Mouse (Mus musculus) spleen, adult 18-20 months (tissue): Measurements from ENCODE around the gene Btn1a1.

Experiments
- DNase-seq, 2 experiments: peaks; one replicate each; pipeline ENCODE4 v3.0.0; 2022; ENCODE audit warnings: mixed read lengths in 2 of 2

The Btn1a1 gene

GRCm38 (mm10) chr13:23483153-23483552 lies 17.5 kb upstream of the Btn1a1 start:
- DNase-seq = no peak

GRCm38 (mm10) chr13:23475658-23476057 lies 10.0 kb upstream of the Btn1a1 start:
- DNase-seq = no peak

- peak in 1 of 2 experiments; percentile 49 for DNase-seq
Measured at GRCm38 (mm10) chr13:23466911-23467310, 1.2 kb upstream of the Btn1a1 start.

- no peak for DNase-seq
Measured at GRCm38 (mm10) chr13:23466306-23466705, 605 bp upstream of the Btn1a1 start.

GRCm38 (mm10) chr13:23464841-23465366 lies 797 bp downstream of the Btn1a1 start:
- DNase-seq = no peak

- peak in 1 of 2 experiments; percentile 24 for DNase-seq
Measured at GRCm38 (mm10) chr13:23464224-23464637, 1.5 kb downstream of the Btn1a1 start.

GRCm38 (mm10) chr13:23463381-23464223 lies 2.1 kb downstream of the Btn1a1 start:
- peak in 1 of 2 experiments; percentile 29 for DNase-seq

GRCm38 (mm10) chr13:23462669-23463068 lies 3.0 kb downstream of the Btn1a1 start:
- no peak for DNase-seq

- no peak for DNase-seq
Measured at GRCm38 (mm10) chr13:23462063-23462462, 3.6 kb downstream of the Btn1a1 start.

GRCm38 (mm10) chr13:23459264-23459846 lies 6.3 kb downstream of the Btn1a1 start:
- DNase-seq = no peak

- no peak for DNase-seq
Measured at GRCm38 (mm10) chr13:23453926-23454325, 11.8 kb downstream of the Btn1a1 start.

GRCm38 (mm10) chr13:23453362-23453862 lies 12.3 kb downstream of the Btn1a1 start:
- peak; percentile 47 to 67 for DNase-seq

GRCm38 (mm10) chr13:23450398-23450797 lies 15.3 kb downstream of the Btn1a1 start:
- DNase-seq = peak; percentile 47 to 71

- DNase-seq = peak in 1 of 2 experiments; percentile 26
Measured at GRCm38 (mm10) chr13:23449235-23450095, 16.2 kb downstream of the Btn1a1 start.

GRCm38 (mm10) chr13:23448758-23449157 lies 16.9 kb downstream of the Btn1a1 start:
- no peak for DNase-seq

GRCm38 (mm10) chr13:23446498-23446952 lies 19.2 kb downstream of the Btn1a1 start:
- DNase-seq = peak; percentile 64 to 82

GRCm38 (mm10) chr13:23445561-23446320 lies 20.0 kb downstream of the Btn1a1 start:
- DNase-seq = peak; percentile 77 to 91

GRCm38 (mm10) chr13:23445156-23445555 lies 20.5 kb downstream of the Btn1a1 start:
- no peak for DNase-seq

- DNase-seq = no peak
Measured at GRCm38 (mm10) chr13:23444451-23444850, 21.2 kb downstream of the Btn1a1 start.

- DNase-seq = no peak
Measured at GRCm38 (mm10) chr13:23439901-23440300, 25.8 kb downstream of the Btn1a1 start.

GRCm38 (mm10) chr13:23438521-23438920 lies 27.2 kb downstream of the Btn1a1 start:
- peak in 1 of 2 experiments; percentile 48 for DNase-seq

- peak; percentile 76 to 91 for DNase-seq
Measured at GRCm38 (mm10) chr13:23437908-23438307, 27.8 kb downstream of the Btn1a1 start.
